Mouse (Mus musculus) CH12.LX (cell line): Measurements from ENCODE around the gene Gm20388. TPM values are rescaled to one million over a fixed set of nuclear protein-coding genes. Genes with fewer than 3 reads are reported as not detected.

Experiments
- DNase-seq: peaks from one replicate; pipeline ENCODE4 v3.0.0-alpha.2; 2013; ENCODE audit errors: extremely low read depth
- H3K27ac ChIP-seq: 2 replicates; pipeline ENCODE4 v1.5.1; 2012; ENCODE audit warnings: low read depth, mild to moderate bottlenecking, control low read depth, moderate library complexity; ENCODE audit not compliant: insufficient read depth
- H3K27me3 ChIP-seq: replicated peaks from 2 replicates; pipeline ENCODE3; 2012; ENCODE audit warnings: inconsistent platforms
- H3K36me3 ChIP-seq, 2 experiments: replicated peaks in 1 of 2; 2 replicates each; pipeline versions ENCODE3 to v1.6.1; 2012; ENCODE audit warnings: inconsistent platforms in 1 of 2, low read length in 1 of 2, mild to moderate bottlenecking in 1 of 2, mixed read lengths in 1 of 2, moderate library complexity in 1 of 2; ENCODE audit not compliant: control insufficient read depth in 1 of 2, insufficient read depth in 1 of 2
- H3K4me1 ChIP-seq, 2 experiments: 2 replicates each; pipeline ENCODE4 v1.6.1; 2012; ENCODE audit warnings: inconsistent platforms in 1 of 2, moderate library complexity in 1 of 2; ENCODE audit not compliant: insufficient read depth in 2 of 2, control insufficient read depth in 1 of 2
- H3K4me2 ChIP-seq: 2 replicates; pipeline ENCODE4 v1.6.1; 2012; ENCODE audit warnings: low read depth, mild to moderate bottlenecking, control low read depth; ENCODE audit not compliant: poor library complexity, insufficient read depth, severe bottlenecking
- H3K4me3 ChIP-seq, 3 experiments: fragments of 150-350 bp in 1 of 3; sonication (generic) in 1 of 3; replicated peaks in 1 of 3; 2 replicates each; pipeline versions ENCODE3 to v1.5.1; 2011 to 2012; ENCODE audit warnings: low read depth in 2 of 3, low read length in 2 of 3, mild to moderate bottlenecking in 2 of 3, moderate library complexity in 2 of 3, control low read depth in 1 of 3, improper control_type of control experiment in 1 of 3, inconsistent platforms in 1 of 3, mixed read lengths in 1 of 3; ENCODE audit not compliant: poor library complexity in 1 of 3
- H3K79me2 ChIP-seq: replicated peaks from 2 replicates; pipeline ENCODE4 v1.6.1; 2012; ENCODE audit warnings: mild to moderate bottlenecking, moderate library complexity; ENCODE audit not compliant: control insufficient read depth, poor library complexity, insufficient read depth, severe bottlenecking; ENCODE audit errors: extremely low read depth
- H3K9ac ChIP-seq: 2 replicates; pipeline ENCODE4 v1.6.1; 2012; ENCODE audit warnings: low read depth, mild to moderate bottlenecking, control low read depth, moderate library complexity; ENCODE audit not compliant: insufficient read depth
- H3K9me3 ChIP-seq: replicated peaks from 2 replicates; pipeline ENCODE3; 2012; ENCODE audit warnings: low read length, inconsistent platforms, mixed read lengths
- CHD1 ChIP-seq: IDR thresholded peaks from 2 replicates; pipeline ENCODE4 v1.6.1; 2012; ENCODE audit warnings: low read depth, low read length, improper control_type of control experiment, inconsistent platforms
- E2F4 ChIP-seq: IDR thresholded peaks from 2 replicates; pipeline ENCODE4 v1.6.1; 2011; ENCODE audit warnings: low read depth, low read length, improper control_type of control experiment; ENCODE audit not compliant: insufficient replicate concordance
- EP300 ChIP-seq: IDR thresholded peaks from 2 replicates; pipeline ENCODE4 v1.6.1; 2011; ENCODE audit warnings: low read length, improper control_type of control experiment
- ETS1 ChIP-seq: conservative IDR thresholded peaks from 2 replicates; pipeline ENCODE4 v1.6.1; 2012; ENCODE audit warnings: low read depth, mild to moderate bottlenecking, inconsistent platforms, low read length, improper control_type of control experiment, moderate library complexity
- GABPA ChIP-seq: IDR thresholded peaks from 2 replicates; pipeline ENCODE4 v1.6.1; 2012; ENCODE audit warnings: low read depth, low read length, improper control_type of control experiment, inconsistent platforms; ENCODE audit not compliant: insufficient replicate concordance
- JUND ChIP-seq: conservative IDR thresholded peaks from 2 replicates; pipeline ENCODE4 v1.6.1; 2011; ENCODE audit warnings: low read depth, low read length, improper control_type of control experiment
- MAFK ChIP-seq: IDR thresholded peaks from 2 replicates; pipeline ENCODE4 v1.6.1; 2011; ENCODE audit warnings: low read length, improper control_type of control experiment; ENCODE audit not compliant: insufficient replicate concordance
- MAX ChIP-seq: IDR thresholded peaks from 2 replicates; pipeline ENCODE4 v1.6.1; 2011; ENCODE audit warnings: low read length, improper control_type of control experiment
- MAZ ChIP-seq: IDR thresholded peaks from 2 replicates; pipeline ENCODE4 v1.6.1; 2012; ENCODE audit warnings: low read depth, mild to moderate bottlenecking, inconsistent platforms, low read length, improper control_type of control experiment, moderate library complexity
- MXI1 ChIP-seq: IDR thresholded peaks from 2 replicates; pipeline ENCODE4 v1.6.1; 2011; ENCODE audit warnings: mild to moderate bottlenecking, low read depth, low read length, improper control_type of control experiment
- NELFE ChIP-seq: IDR thresholded peaks from 2 replicates; pipeline ENCODE4 v1.6.1; 2011; ENCODE audit warnings: low read depth, low read length, improper control_type of control experiment
- NRF1 ChIP-seq: IDR thresholded peaks from 2 replicates; pipeline ENCODE4 v1.6.1; 2014; ENCODE audit warnings: low read depth, mild to moderate bottlenecking, inconsistent platforms, low read length, improper control_type of control experiment, moderate library complexity
- RAD21 ChIP-seq: IDR thresholded peaks from 2 replicates; pipeline ENCODE4 v1.6.1; 2011; ENCODE audit warnings: low read depth, mild to moderate bottlenecking, low read length, improper control_type of control experiment, moderate library complexity
- SMC3 ChIP-seq: IDR thresholded peaks from 2 replicates; pipeline ENCODE4 v1.6.1; 2011; ENCODE audit warnings: low read depth, low read length, improper control_type of control experiment
- TBP ChIP-seq: conservative IDR thresholded peaks from 2 replicates; pipeline ENCODE4 v1.6.1; 2011; ENCODE audit warnings: low read depth, low read length, improper control_type of control experiment
- UBTF ChIP-seq: IDR thresholded peaks from 2 replicates; pipeline ENCODE4 v1.6.1; 2012; ENCODE audit warnings: low read depth, mild to moderate bottlenecking, inconsistent platforms, low read length, improper control_type of control experiment, moderate library complexity
- USF1 ChIP-seq: IDR thresholded peaks from 2 replicates; pipeline ENCODE4 v1.6.1; 2014; ENCODE audit warnings: low read depth, mild to moderate bottlenecking, inconsistent platforms, low read length, improper control_type of control experiment
- USF2 ChIP-seq: conservative IDR thresholded peaks from 2 replicates; pipeline ENCODE4 v1.6.1; 2011; ENCODE audit warnings: low read depth, low read length, improper control_type of control experiment
- ZC3H11A ChIP-seq: IDR thresholded peaks from 2 replicates; pipeline ENCODE4 v1.6.1; 2012; ENCODE audit warnings: low read depth, mild to moderate bottlenecking, inconsistent platforms, low read length, improper control_type of control experiment
- ZKSCAN1 ChIP-seq: IDR thresholded peaks from 2 replicates; pipeline ENCODE4 v1.6.1; 2012; ENCODE audit warnings: low read depth, inconsistent platforms, low read length, improper control_type of control experiment, borderline replicate concordance
- ZNF384 ChIP-seq: IDR thresholded peaks from 2 replicates; pipeline ENCODE4 v1.6.1; 2012; ENCODE audit warnings: low read depth, low read length, improper control_type of control experiment, inconsistent platforms
- dilution Hi-C: fragments of 300-500 bp; cut with MboI; formaldehyde crosslinking; loops from 2 replicates; pipeline ENCODE4 v1.14.3; 2020; ENCODE audit warnings: low sequenced_read_pairs; ENCODE audit not compliant: extremely low pct_unique_long_range_greater_than_20kb, extremely low pct_ligation_motif_present
- in situ Hi-C: fragments of 300-500 bp; cut with MboI; formaldehyde crosslinking; loops from 3 replicates; pipeline ENCODE4 v1.14.3; 2019; ENCODE audit warnings: low sequenced_read_pairs, low pct_ligation_motif_present, low pct_unique_long_range_greater_than_20kb, mixed read lengths
- polyA plus RNA-seq: library from polyadenylated mRNA; unstranded; fragments of >175 nt; gene quantifications from 2 replicates; pipeline ENCODE4 v1.2.1, GENCODE M21; 2012; ENCODE audit warnings: low read depth; ENCODE audit not compliant: insufficient read length
- total RNA-seq, 2 experiments: library from RNA; depleted of rRNA; stranded (reverse); fragments of 300-350 nt in 1 of 2; fragments of >200 nt in 1 of 2; gene quantifications; 2 replicates each; pipeline ENCODE4 v1.2.3; 2012 to 2014

Gene Gm20388
- total and polyA plus RNA-seq, 3 experiments: 14.8 to 26.3 (median 22.2) TPM

DNA sequence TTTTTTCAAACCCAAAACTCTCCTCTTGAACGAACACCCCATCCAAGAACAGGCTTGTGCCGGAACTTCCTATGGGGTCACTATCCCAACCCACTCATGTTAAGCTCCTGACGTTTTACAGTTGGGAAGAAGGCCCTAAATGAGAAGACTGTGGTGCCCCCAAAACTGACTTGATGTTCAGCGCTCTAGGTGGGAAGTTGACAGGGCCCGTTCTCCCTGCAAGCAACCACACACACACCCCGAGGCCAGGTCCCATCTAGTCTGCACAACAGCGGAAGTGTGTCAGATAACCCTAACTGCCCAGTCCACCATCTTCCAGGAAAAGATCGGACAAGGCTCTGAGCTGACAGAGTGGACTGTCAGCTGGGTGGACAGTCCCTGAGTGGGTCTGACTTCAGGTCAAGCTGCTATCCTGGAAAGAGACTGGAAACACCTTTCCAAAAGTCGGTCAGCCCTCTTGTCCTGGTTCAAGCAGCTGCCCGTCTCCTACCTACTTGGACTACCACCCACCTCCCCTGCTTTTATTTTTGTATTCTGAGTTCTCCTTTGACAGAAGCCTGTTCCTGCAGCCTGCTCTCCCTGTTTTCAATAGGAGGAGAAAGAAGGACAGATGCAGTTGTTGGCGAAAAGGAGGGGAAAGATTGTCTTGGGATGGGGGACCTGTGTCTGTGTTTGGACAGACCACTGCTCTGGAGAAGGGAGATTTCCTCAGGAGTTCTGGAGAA, 1161.9 kb downstream of the Gm20388 start:
- H3K27me3 ChIP-seq: peaks cover 93% of the 10 kb centered on the region
- in situ Hi-C loops: no loop called here

DNA sequence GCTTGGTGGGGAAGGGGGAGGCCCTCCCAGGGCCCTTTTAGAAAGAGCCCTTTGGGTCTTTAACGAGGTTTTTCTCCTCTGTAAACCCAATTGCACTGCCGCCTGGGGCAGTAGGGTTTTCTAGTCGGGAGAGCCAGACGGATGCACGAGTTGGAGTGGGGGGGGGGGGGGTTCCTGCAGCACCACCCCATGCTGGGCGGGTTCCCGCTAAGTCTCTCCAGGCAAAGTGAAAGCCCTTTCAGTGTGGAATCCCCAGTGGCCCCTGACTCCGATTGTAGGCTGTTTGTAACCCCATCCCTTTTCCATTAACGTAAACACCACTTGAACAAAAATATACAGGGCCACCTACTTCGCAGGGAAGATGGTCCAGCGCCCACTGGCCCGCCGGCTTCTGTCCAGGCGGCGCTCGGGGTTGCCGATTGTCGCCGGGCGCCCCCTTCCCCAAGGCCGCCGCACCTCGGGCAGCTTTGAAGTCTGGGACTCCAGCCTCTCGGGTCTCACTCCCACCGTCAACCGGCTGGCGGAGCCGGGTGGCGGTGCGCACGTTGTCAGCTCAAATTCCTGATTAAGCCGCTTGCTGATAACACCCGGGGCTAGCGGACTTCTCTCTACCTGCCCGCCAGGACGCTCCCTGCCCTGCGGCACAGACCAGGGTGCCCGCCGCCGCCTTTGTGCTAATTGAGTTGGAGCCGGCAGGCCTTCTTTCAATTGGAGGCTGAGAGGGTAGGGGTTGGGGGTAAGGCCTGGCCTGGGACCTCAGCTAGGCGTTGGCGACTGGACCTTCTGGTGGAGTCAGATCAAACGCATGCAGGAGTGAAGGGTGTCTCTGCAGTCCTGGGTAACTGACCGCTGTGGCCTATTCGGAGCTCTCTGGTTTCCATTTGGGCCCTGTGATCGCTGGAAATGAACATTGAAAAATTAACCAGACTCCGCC, 1162.8 kb downstream of the Gm20388 start:
- TF ChIP-seq ETS1 (no peak), EP300 (no peak), NELFE (no peak), MAFK (no peak), GABPA (no peak), USF2 (no peak), TBP (no peak), USF1 (no peak), ZKSCAN1 (no peak), MXI1 (no peak), CHD1 (no peak), E2F4 (no peak), SMC3 (no peak), NRF1 (no peak), UBTF (no peak), ZNF384 (no peak), ZC3H11A (no peak), MAZ (no peak)
- Histone ChIP-seq H3K4me1 (no peaks in the 10 kb centered on the region), H3K9me3 (no peaks in the 10 kb centered on the region), H3K27me3 (peaks cover 95% of the 10 kb centered on the region), H3K27ac (no peak overlapping the region), H3K4me3 (no peak overlapping the region), H3K9ac (no peak overlapping the region), H3K4me2 (no peak overlapping the region), H3K36me3 (no peaks in the 10 kb centered on the region), H3K79me2 (no peaks in the 10 kb centered on the region)
- DNase-seq: no peak
- in situ Hi-C loops (no loop called here), dilution Hi-C loops (no loop called here)

More for the DNA sequence above, 1161.9 kb downstream of the Gm20388 start:
- H3K4me2 ChIP-seq: no peak overlapping the region
- H3K4me3 ChIP-seq: no peak overlapping the region
- no peaks in the 10 kb centered on the region for H3K9me3 ChIP-seq
- H3K36me3 ChIP-seq: no peaks in the 10 kb centered on the region
- TF ChIP-seq GABPA: no peak
- TF ChIP-seq ZKSCAN1: no peak
- no peak for TF ChIP-seq MAX
- no peak for TF ChIP-seq SMC3
- TF ChIP-seq JUND: no peak
- no peak for TF ChIP-seq RAD21
- H3K9ac ChIP-seq: no peak overlapping the region
- no peak for DNase-seq
- H3K27ac ChIP-seq: no peak overlapping the region
- no peaks in the 10 kb centered on the region for H3K4me1 ChIP-seq
- dilution Hi-C loops: no loop called here
- no peaks in the 10 kb centered on the region for H3K79me2 ChIP-seq
